Mouse (Mus musculus) heart, postnatal 25 days (tissue): Measurements from ENCODE around the gene Rab1b. TPM values are rescaled to one million over a fixed set of nuclear protein-coding genes. Genes with fewer than 3 reads are reported as not detected.

Source experiments
- DNase-seq: peaks from one replicate; pipeline ENCODE4 v3.0.0; 2022; ENCODE audit warnings: low spot score
- intact Hi-C: fragments of 180-260 bp; cut with DNase I; formaldehyde crosslinking; loops from one replicate; pipeline ENCODE4 v1.15.1; 2025
- total RNA-seq, 2 experiments: library from RNA; stranded (reverse); gene quantifications; 2 replicates each; pipeline ENCODE4 v1.2.3; 2021

Rab1b gene
- total RNA-seq, 2 experiments from 2014 or later, result 178 to 189 TPM

DNA sequence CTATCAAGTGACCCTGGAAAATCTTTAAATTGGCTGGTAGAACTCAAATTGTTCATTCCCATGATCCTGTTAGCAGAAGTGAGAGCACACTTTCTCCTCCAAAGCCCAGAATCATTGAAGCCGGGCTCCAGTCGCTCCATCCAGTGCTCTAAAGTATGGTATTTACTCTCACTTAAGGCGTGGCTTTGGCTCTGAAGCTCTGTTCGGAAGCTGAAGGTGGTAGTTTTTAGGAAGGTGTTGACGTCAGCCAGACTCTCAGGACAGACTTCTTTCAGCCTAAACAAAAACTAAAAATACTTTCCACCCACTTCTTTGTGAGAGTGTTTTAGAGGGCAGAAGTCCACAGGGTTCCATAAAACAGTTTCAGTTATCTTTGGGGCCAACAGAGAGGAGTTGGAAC lies 33.4 kb downstream of the Rab1b start:
- intact Hi-C loops, result loop anchor here (1.0 to 2.0 kb wide), 2 partner anchors 17 to 59 kb away; no protein-coding TSS in a partner anchor
- no peak for DNase-seq

GRCm38 (mm10) chr19:5073028-5073427 lies 33.8 kb downstream of the Rab1b start:
- no peak for DNase-seq
- intact Hi-C loops, result loop anchor here (1.0 to 2.0 kb wide), 2 partner anchors 17 to 58 kb away; no protein-coding TSS in a partner anchor

DNA sequence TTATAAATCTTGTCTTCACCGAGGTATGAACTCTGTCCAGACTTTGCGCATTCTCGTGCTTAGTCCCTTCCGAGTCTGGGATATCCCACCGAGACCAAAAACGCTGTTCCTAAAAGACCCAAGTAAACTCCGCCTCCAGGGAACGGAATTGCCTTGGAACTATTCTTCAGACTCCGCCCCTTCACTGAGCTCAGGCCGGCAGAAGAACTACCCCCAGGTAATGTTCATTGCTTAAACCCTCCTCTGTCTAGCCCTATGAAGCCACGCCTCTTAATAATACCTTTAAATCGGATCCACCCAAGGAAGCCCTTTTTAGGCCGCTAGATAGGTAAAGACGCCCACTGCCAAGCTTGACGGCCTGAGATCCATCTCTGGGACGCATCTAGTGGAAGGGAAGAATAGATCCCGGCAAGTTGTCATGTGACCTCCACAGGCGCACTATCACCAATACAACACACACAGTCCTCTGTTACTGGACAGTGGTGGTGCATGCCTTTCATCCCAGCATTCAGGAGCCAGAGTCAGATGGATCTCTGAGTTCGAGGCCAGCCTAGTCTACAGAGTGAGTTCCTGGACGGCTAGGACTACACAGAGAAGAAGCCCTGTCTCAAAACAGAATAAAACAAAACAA lies 34.4 kb downstream of the Rab1b start:
- no peak for DNase-seq
- intact Hi-C loops, result loop anchor here (1.0 to 2.0 kb wide), 2 partner anchors 16 to 58 kb away; no protein-coding TSS in a partner anchor

DNA sequence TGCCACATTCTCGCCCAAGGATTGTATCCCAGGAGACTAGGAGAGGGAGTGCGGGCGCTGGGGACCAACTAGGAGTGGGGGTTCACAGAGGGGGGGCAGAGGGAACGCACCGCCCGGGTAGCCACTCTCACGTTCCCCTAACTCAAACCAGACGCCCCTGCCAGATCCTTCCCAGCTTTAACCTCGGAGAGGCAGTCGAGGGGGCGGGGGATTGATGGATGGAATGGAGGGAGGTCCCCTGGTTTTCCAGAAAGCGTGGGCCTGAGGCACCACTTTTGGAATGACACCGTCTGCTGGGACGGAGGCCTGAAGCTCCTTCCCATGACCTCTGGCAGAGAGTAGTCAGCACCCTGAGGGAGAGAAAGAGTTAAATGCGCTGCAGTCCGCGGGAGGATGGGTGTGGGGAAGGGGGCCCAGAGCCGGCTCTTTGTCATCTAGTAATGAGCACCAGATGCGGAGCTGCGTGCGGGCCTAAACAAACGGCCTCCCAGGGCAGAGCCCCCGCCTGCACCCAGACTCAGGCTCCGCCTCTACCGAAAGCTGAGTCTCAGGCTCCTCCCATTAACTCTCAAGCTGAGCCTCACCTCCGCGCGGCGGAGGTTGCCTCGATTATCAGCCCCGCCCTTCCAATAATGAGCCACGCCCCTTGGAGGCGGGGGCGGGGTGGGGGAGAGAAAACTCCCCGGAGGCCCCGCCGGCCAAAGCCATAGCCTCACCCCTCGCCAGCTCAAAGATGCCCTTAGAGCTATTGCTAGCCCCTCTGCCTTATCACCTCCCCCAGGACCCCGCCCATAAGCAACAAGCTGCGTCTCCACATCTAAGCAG lies 35.1 kb downstream of the Rab1b start:
- DNase-seq, result peak; percentile 77
- intact Hi-C loops, result loop anchor here (2.0 kb wide), 1 partner anchor 57 kb away; no protein-coding TSS in a partner anchor

- DNase-seq, result no peak
- intact Hi-C loops, result no loop called here
Observed at GRCm38 (mm10) chr19:5071077-5071476, 35.8 kb downstream of the Rab1b start.

DNA sequence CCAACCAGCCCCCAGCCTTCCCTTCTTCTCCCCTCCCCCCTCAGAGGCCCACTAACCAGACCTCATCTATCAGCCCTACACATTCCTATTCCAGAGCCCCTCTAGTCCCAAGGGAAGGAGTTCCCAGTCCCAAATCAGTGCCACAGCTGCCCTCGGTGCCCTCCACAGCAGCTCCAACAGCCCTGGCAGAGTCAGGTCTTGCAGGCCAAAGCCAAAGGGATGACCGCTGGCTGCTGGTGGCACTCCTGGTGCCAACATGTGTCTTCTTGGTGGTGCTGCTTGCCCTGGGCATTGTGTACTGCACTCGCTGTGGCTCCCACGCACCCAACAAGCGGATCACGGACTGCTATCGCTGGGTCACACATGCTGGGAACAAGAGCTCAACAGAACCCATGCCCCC lies 36.9 kb downstream of the Rab1b start:
- DNase-seq, result no peak
- intact Hi-C loops, result no loop called here

- intact Hi-C loops, result no loop called here
- no peak for DNase-seq
Observed at GRCm38 (mm10) chr19:5069486-5069885, 37.4 kb downstream of the Rab1b start.

- DNase-seq, result no peak
- intact Hi-C loops, result no loop called here
Observed at GRCm38 (mm10) chr19:5068570-5069234, 38.2 kb downstream of the Rab1b start.

DNA sequence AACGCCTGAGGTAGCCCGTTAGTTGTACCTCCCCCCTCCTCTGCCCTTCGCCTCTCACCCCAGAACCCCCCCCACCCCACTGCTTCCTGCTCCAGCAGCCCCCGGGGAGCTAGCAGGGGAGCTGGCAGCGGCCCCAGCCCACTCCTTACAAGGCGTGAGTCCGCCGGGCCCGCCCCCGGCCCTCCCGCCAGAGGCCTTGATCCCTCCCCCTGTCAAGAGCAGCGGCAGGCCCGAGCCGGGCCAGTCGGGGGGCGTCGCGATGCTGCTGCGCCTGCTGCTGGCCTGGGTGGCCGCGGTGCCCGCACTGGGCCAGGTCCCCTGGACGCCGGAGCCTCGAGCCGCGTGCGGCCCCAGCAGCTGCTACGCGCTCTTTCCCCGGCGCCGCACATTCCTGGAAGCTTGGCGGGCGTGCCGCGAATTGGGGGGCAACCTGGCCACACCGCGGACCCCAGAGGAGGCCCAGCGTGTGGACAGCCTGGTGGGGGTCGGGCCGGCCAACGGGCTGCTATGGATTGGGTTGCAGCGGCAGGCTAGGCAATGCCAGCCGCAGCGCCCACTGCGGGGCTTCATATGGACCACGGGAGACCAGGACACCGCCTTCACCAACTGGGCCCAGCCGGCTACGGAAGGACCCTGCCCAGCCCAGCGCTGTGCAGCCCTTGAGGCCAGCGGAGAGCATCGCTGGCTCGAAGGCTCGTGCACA lies 38.9 kb downstream of the Rab1b start, which contains the start of gene Cd248:
Gene Cd248, plus strand, starts transcription at position 212 of the 703 bp plus-strand sequence.
- DNase-seq, result peak; percentile 75
- intact Hi-C loops, result no loop called here

- intact Hi-C loops, result no loop called here
- no peak for DNase-seq
Observed at GRCm38 (mm10) chr19:5067040-5067799, 39.7 kb downstream of the Rab1b start.

GRCm38 (mm10) chr19:5065104-5065503 lies 41.8 kb downstream of the Rab1b start:
- DNase-seq, result no peak
- intact Hi-C loops, result no loop called here

GRCm38 (mm10) chr19:5062446-5062845 lies 44.4 kb downstream of the Rab1b start:
- intact Hi-C loops, result no loop called here
- DNase-seq, result no peak

GRCm38 (mm10) chr19:5062041-5062440 lies 44.8 kb downstream of the Rab1b start:
- no peak for DNase-seq
- intact Hi-C loops, result no loop called here

DNA sequence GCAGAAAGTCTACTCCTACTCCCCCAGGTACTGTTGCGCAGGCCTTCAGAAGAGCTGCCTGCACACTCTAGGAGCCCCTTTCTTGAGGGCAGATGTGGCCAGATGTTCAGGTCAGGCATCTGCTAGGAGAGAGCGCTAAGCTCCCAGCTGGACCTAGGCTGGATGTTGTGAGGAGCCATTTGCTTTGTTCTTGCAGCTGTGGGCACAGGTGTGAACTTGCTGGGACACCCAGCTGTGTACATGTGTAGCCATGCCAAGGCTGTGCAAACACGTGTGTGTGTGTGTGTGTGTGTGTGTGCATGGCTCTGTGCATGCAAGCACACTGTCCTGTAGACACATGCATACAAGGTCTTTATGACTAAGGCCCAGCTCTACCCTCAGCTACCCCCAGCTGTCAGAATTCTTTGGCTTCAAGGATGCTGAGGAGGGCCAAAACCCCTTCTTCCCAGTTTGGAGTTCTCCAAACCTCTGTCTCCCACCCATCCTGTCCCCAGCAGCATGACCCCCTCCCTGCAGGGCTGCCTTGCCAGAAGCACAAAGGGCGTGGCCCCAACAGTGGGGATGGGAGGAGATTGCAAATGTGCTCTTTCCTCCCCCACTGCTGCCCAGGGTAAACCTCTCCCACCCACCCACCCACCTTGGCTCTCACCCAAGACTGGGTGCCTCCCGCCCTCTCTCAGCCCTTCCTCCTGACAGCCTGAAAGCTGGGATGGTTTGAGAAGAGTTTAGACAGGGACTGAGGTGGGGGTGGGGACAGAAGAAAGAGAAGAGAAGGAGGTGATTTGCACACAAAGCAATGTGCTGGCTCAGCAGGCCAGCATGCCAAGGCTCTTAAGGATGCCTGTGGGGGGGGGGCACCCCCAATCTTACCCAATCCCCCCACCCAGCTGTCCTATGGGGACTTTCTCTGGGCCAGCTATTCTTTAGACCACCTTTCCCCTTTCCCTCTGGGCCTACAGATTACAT lies 46.2 kb downstream of the Rab1b start:
- intact Hi-C loops, result no loop called here
- DNase-seq, result peak; percentile 40

DNA sequence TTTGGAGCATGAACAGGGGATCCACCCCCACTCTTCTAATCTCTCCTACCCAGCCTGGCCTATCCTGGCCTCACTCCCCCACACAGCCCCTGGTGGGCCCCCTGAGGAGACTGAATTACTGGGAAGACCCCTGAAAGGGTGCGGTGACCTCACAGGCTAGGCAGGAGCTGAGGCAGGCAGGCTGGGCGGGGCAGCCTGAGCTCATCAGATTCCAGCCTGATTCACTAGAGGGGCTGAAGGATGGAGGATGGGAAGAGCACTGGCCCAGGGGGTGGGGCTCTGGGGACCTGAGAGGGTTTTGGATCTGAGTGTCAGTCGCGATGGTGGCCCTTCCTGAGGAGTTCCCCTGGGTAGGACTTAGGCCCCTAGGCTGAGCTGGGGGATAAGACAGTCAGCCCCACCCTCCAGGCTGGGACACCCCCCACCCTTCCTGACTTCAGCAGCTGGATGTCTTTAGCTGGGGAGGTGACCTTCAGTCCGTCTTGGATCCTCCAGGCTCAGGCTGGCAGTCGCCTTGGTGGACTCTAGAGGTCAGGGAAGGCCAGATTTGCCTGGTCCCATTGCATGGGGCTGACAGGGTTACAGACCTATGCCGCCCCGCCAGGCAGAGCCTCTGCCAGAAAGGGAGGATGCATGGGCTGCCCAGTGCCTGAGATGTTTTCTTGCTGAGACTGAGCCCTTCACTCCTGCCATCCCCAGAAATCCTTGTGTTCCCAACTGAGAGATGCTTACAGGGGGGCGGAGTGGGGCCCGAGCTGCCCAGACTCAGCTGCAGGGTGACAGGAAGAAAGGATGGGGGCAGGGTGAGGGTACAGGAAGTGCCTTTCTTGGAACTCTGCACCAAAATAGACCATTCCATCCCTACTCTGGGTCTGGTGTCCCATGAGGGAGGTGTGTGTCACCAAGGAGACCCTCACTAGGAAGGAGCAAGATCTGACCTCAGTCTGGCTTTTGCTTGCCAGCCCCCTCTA lies 47.8 kb downstream of the Rab1b start:
- intact Hi-C loops, result no loop called here
- DNase-seq, result peak; percentile 27

DNA sequence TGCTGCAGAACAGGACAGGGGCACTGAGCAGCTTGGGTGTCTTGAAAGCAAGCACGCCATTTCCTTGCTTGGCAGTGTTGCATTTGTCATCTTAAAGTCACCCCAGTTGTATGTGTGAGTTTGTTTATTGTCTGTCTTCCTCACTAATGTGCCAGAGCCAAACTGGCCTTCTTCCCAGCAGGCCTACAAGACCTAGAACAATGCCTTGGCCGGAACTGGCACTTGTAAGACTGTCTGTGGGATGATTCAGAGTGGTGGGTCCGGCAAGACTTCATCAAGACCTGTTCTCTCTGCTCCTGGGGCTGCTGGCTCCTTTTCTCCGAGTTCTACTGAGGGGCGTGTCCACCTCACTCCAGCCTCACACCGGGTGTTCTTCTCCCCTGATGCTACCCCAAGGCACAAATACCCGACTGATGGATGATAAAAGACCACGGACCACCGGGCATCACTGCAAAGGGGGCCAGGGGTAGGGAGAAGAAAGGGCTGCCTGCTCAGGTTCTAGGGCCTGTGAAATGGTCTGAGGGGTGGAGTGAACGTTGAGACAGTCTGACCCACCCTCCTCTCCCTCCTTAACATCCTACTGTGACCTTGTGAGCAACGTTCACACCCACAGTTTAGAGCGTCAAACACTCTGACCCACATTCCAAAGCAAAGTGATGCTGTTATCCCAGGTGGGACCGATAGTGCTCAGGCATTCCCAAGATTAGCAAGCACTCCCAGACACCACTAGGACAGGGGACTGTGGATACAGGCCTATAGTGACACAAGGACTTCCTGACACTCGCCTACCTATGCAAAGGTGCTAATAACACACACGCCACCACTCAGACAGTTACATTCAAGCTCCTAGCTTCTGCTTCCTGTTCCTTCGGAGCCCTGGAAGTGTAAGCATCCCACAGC lies 48.7 kb downstream of the Rab1b start:
- no peak for DNase-seq
- intact Hi-C loops, result no loop called here
